Mouse (Mus musculus) embryonic facial prominence, embryonic 14.5 days (tissue): ENCODE measurements around the gene Rbks. TPM values are rescaled to one million over a fixed set of nuclear protein-coding genes. Genes with fewer than 3 reads are reported as not detected.

Experiments used
- ATAC-seq: fragments of 200-750 bp; cut with Nextera tagmentation; 2 replicates; pipeline ENCODE4 v1.8.0; 2017; ENCODE audit warnings: low read depth, moderate number of reproducible peaks, moderate TSS enrichment
- DNase-seq: peaks from one replicate; pipeline ENCODE4 v3.0.0-alpha.2; 2015; ENCODE audit warnings: low spot score
- H3K27ac ChIP-seq: fragments of 300-500 bp; sonication (generic); replicated peaks from 2 replicates; pipeline ENCODE4 v1.5.1; 2014; ENCODE audit warnings: low read depth, mild to moderate bottlenecking, low read length, moderate library complexity
- H3K27me3 ChIP-seq: fragments of 300-500 bp; sonication (generic); replicated peaks from 2 replicates; pipeline ENCODE4 v1.6.1; 2014; ENCODE audit warnings: low read length; ENCODE audit not compliant: control insufficient read depth, insufficient read depth
- H3K36me3 ChIP-seq: fragments of 300-500 bp; sonication (generic); 2 replicates; pipeline ENCODE4 v1.6.1; 2014; ENCODE audit warnings: low read length, mixed read lengths; ENCODE audit not compliant: control insufficient read depth, insufficient read depth
- H3K4me1 ChIP-seq: fragments of 300-500 bp; sonication (generic); 2 replicates; pipeline ENCODE4 v1.6.1; 2014; ENCODE audit warnings: antibody characterized with exemption, low read length; ENCODE audit not compliant: control insufficient read depth, insufficient read depth
- H3K4me2 ChIP-seq: fragments of 300-500 bp; sonication (generic); 2 replicates; pipeline ENCODE4 v1.6.1; 2014; ENCODE audit warnings: low read depth, mild to moderate bottlenecking, low read length, moderate library complexity, mixed read lengths
- H3K4me3 ChIP-seq: fragments of 300-500 bp; sonication (generic); 2 replicates; pipeline ENCODE4 v1.5.1; 2014; ENCODE audit warnings: low read depth, mild to moderate bottlenecking, low read length
- H3K9ac ChIP-seq: fragments of 300-500 bp; sonication (generic); 2 replicates; pipeline ENCODE4 v1.6.1; 2014; ENCODE audit warnings: low read depth, mild to moderate bottlenecking, low read length, moderate library complexity, mixed read lengths
- H3K9me3 ChIP-seq: fragments of 300-500 bp; sonication (generic); 2 replicates; pipeline ENCODE4 v1.6.1; 2016; ENCODE audit warnings: low read length; ENCODE audit not compliant: control insufficient read depth
- WGBS: fragments of 180-500 bp; shearing (Covaris S2); extraction: QIAGEN DNeasy Blood & Tissue Kit; methylation state at CpG from one replicate; pipeline ENCODE4 v1.1.7; 2014; 5-methylcytosine and 5-hydroxymethylcytosine counted together
- polyA plus RNA-seq: library from polyadenylated mRNA; unstranded; fragments of >200 nt; fragmentation: Nextera tagmentation; extraction: Ambion mirVana; gene quantifications from 2 replicates; pipeline ENCODE4 v1.2.1, GENCODE M21; 2014

Gene Rbks
- polyA plus RNA-seq, 1 experiment from 2014 or later, result 3.6 TPM

- H3K9me3 ChIP-seq, result no peaks in the 10 kb centered on the region
- no peak overlapping the region for H3K27ac ChIP-seq
- H3K36me3 ChIP-seq, result no peaks in the 10 kb centered on the region
- H3K27me3 ChIP-seq, result no peaks in the 10 kb centered on the region
- no peak overlapping the region for H3K4me3 ChIP-seq
- no peak overlapping the region for H3K4me2 ChIP-seq
- ATAC-seq (no peak), DNase-seq (no peak)
- no peak overlapping the region for H3K9ac ChIP-seq
- WGBS, result 71% methylated on average over 5 of the region's 5 CpGs
- 0 out of 2 replicates have a peak, but pooled peaks cover 2% of the 10 kb centered on the region for H3K4me1 ChIP-seq
Observed at GRCm38 (mm10) chr5:31713841-31714264, 16.4 kb upstream of the Rbks start.

- no peaks in the 10 kb centered on the region for H3K36me3 ChIP-seq
- H3K27me3 ChIP-seq, result no peaks in the 10 kb centered on the region
- H3K4me1 ChIP-seq, result 0 out of 2 replicates have a peak, but pooled peaks cover 2% of the 10 kb centered on the region
- H3K4me3 ChIP-seq, result no peak overlapping the region
- ATAC-seq, result no peak
- no peak for DNase-seq
- WGBS, result 78% methylated on average over 2 of the region's 2 CpGs
- no peaks in the 10 kb centered on the region for H3K9me3 ChIP-seq
- no peak overlapping the region for H3K27ac ChIP-seq
- H3K4me2 ChIP-seq, result no peak overlapping the region
- no peak overlapping the region for H3K9ac ChIP-seq
Observed at GRCm38 (mm10) chr5:31713280-31713711, 15.9 kb upstream of the Rbks start.

- Histone ChIP-seq H3K9me3 (no peaks in the 10 kb centered on the region), H3K9ac (no peak overlapping the region), H3K27me3 (no peaks in the 10 kb centered on the region), H3K4me3 (no peak overlapping the region), H3K36me3 (no peaks in the 10 kb centered on the region), H3K4me2 (no peak overlapping the region), H3K27ac (no peak overlapping the region), H3K4me1 (no peaks in the 10 kb centered on the region)
- no peak for ATAC-seq
- 64% methylated on average over 1 of the region's 1 CpGs for WGBS
- no peak for DNase-seq
Observed at GRCm38 (mm10) chr5:31709389-31709788, 12.0 kb upstream of the Rbks start.

- 78% methylated on average over 4 of the region's 4 CpGs for WGBS
- no peak overlapping the region for H3K27ac ChIP-seq
- DNase-seq (no peak), ATAC-seq (no peak)
- no peaks in the 10 kb centered on the region for H3K9me3 ChIP-seq
- no peaks in the 10 kb centered on the region for H3K27me3 ChIP-seq
- H3K4me1 ChIP-seq, result no peaks in the 10 kb centered on the region
- H3K4me3 ChIP-seq, result no peak overlapping the region
- H3K36me3 ChIP-seq, result no peaks in the 10 kb centered on the region
- H3K4me2 ChIP-seq, result no peak overlapping the region
- H3K9ac ChIP-seq, result no peak overlapping the region
Observed at GRCm38 (mm10) chr5:31706826-31707225, 9.4 kb upstream of the Rbks start.

GRCm38 (mm10) chr5:31704971-31705370 is 7.5 kb upstream of the Rbks start:
- DNase-seq, result no peak
- ATAC-seq, result no peak
- Histone ChIP-seq H3K4me1 (no peaks in the 10 kb centered on the region), H3K9ac (no peak overlapping the region), H3K27ac (no peak overlapping the region), H3K27me3 (no peaks in the 10 kb centered on the region), H3K4me3 (no peak overlapping the region), H3K4me2 (no peak overlapping the region), H3K9me3 (no peaks in the 10 kb centered on the region), H3K36me3 (no peaks in the 10 kb centered on the region)
- 80% methylated on average over 5 of the region's 5 CpGs for WGBS

- Histone ChIP-seq H3K27me3 (no peaks in the 10 kb centered on the region), H3K27ac (no peak overlapping the region), H3K4me2 (no peak overlapping the region), H3K4me3 (no peak overlapping the region), H3K36me3 (no peaks in the 10 kb centered on the region), H3K4me1 (peaks cover 8% of the 10 kb centered on the region), H3K9me3 (no peaks in the 10 kb centered on the region), H3K9ac (no peak overlapping the region)
- ATAC-seq (no peak), DNase-seq (no peak)
Observed at GRCm38 (mm10) chr5:31699397-31699796, 2.0 kb upstream of the Rbks start.

GRCm38 (mm10) chr5:31698931-31699330 is 1.5 kb upstream of the Rbks start:
- no peak for DNase-seq
- no peaks in the 10 kb centered on the region for H3K36me3 ChIP-seq
- H3K27ac ChIP-seq, result no peak overlapping the region
- H3K4me2 ChIP-seq, result peak overlapping the region; percentile 83; the same call in 1 of the 2 replicates
- no peak overlapping the region for H3K9ac ChIP-seq
- ATAC-seq, result no peak
- H3K9me3 ChIP-seq, result no peaks in the 10 kb centered on the region
- no peak overlapping the region for H3K4me3 ChIP-seq
- H3K27me3 ChIP-seq, result no peaks in the 10 kb centered on the region
- H3K4me1 ChIP-seq, result peaks cover 8% of the 10 kb centered on the region
- WGBS, result 53% methylated on average over 4 of the region's 4 CpGs

GRCm38 (mm10) chr5:31698297-31698726 is 885 bp upstream of the Rbks start:
- peak overlapping the region; percentile 91 for H3K27ac ChIP-seq
- peak; percentile 63 for ATAC-seq
- peak overlapping the region; percentile 83 for H3K4me2 ChIP-seq
- no peaks in the 10 kb centered on the region for H3K27me3 ChIP-seq
- no peaks in the 10 kb centered on the region for H3K36me3 ChIP-seq
- 3% methylated on average over 16 of the region's 16 CpGs for WGBS
- H3K4me3 ChIP-seq, result peak overlapping the region; percentile 83
- DNase-seq, result peak; percentile 86
- H3K4me1 ChIP-seq, result peaks cover 8% of the 10 kb centered on the region
- H3K9me3 ChIP-seq, result no peaks in the 10 kb centered on the region
- peak overlapping the region; percentile 87 for H3K9ac ChIP-seq

- ATAC-seq (peak; percentile 96), DNase-seq (peak; percentile 94)
- WGBS, result under 1% methylated on average over 45 of the region's 71 CpGs
Observed at GRCm38 (mm10) chr5:31697644-31698296, 343 bp upstream of the Rbks start, which contains the start of gene Babam2. Gene Babam2, plus strand, starts transcription at chr5:31697684.

More at GRCm38 (mm10) chr5:31697644-31698296, 343 bp upstream of the Rbks start, which contains the start of gene Babam2:
- H3K4me1 ChIP-seq, result peaks cover 8% of the 10 kb centered on the region
- peak within 1 kb of the TSS; percentile 83 for H3K4me3 ChIP-seq
- no peaks in the 10 kb centered on the region for H3K36me3 ChIP-seq
- peak within 1 kb of the TSS; percentile 91 for H3K27ac ChIP-seq
- H3K9me3 ChIP-seq, result no peaks in the 10 kb centered on the region
- no peaks in the 10 kb centered on the region for H3K27me3 ChIP-seq
- peak within 1 kb of the TSS; percentile 87 for H3K9ac ChIP-seq
- H3K4me2 ChIP-seq, result peak within 1 kb of the TSS; percentile 83
